Mouse (Mus musculus): ENCODE results near the gene Ncam2.

DNA sequence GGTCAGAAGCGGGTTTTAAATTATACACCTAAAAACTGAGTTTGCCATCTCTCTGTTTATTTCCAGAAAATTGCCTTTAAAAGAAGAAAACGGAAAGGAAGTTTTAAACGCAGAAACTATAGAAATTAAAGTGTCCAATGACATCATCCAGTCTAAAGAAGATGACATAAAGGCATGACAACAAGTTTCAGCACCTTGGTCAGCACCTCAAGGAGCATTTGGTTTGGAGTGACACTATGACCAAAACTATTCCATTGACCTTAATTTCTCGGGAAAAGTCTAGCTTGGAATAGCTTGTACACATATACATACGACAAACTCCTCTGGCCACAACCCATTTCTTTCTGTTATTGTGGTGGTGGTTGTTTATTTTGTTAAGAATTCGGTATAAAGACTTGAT is 422.8 kb downstream of the Ncam2 start:
- TF ChIP-seq CTCF (IDR thresholded peaks at IDR 0.05; ENCODE audit: low read depth, low read length) (no peak), POLR2A (IDR thresholded peaks at IDR 0.05; ENCODE audit: insufficient read depth, low read length) (no peak), EP300 (IDR thresholded peaks at IDR 0.05; ENCODE audit: insufficient read depth, low read depth, low read length) (no peak)
